Mouse (Mus musculus) brain, embryonic 14.5 days (tissue): ENCODE data around the gene Ift80.

Experiments used
- CTCF ChIP-seq: fragments of 200-500 bp; IDR thresholded peaks from 2 replicates; pipeline ENCODE4 v1.5.1; 2012; ENCODE audit warnings: inconsistent platforms, mild to moderate bottlenecking, moderate library complexity, borderline replicate concordance; ENCODE audit not compliant: insufficient read depth, insufficient read length; ENCODE audit errors: extremely low read depth
- POLR2A ChIP-seq: fragments of 200-500 bp; IDR thresholded peaks from 2 replicates; pipeline ENCODE4 v1.6.1; 2012; ENCODE audit warnings: mild to moderate bottlenecking, inconsistent platforms, borderline replicate concordance; ENCODE audit not compliant: poor library complexity, insufficient read depth, insufficient read length, severe bottlenecking; ENCODE audit errors: extremely low read depth

- TF ChIP-seq CTCF (peak; percentile 46; the same call in 1 of the 2 replicates), POLR2A (no peak)
Observed at GRCm38 (mm10) chr3:68869691-68870567, 134.4 kb downstream of the Ift80 start.
